ENCODE assay signal across 14 mouse cellular contexts in the genomic region with DNA sequence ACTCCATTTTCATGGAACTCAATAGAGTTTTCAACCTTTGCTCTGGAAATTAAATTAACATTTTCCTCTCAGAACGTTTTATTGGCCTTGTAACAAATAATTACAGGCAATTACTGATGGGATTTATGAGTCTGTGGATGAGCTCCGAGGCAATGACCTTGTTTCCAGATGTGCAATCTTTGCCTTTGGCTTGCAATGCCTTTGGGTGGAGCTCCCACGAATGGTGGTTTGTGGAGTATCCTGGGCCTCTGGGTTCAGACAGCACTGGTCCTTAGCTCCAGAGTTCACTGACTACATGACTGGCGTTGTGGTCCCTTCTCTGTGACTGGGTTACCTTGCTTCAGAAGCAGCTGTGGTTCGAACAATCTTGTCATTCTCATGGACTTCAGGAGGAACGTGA.
"Had no signal": no experiment of that assay in that cellular context is flagged by ENCODE, and none has a peak within 500 bp of the region (broad histone marks: within the 10 kb centered on the region; RNA-seq: fewer than 3 reads in every experiment).

No protein-coding gene starts in this region.

- ATAC-seq: midbrain, embryonic 13.5 days had no signal

- H3K27me3 ChIP-seq: limb, embryonic 15.5 days; midbrain, embryonic 13.5 days; neural tube, embryonic 12.5 days; stomach, embryonic 15.5 days had no signal

- H3K4me1 ChIP-seq: limb, embryonic 15.5 days; midbrain, embryonic 13.5 days; stomach, embryonic 15.5 days had no signal

- H3K27ac ChIP-seq: limb, embryonic 15.5 days; liver, embryonic 14.5 days; midbrain, embryonic 13.5 days; neural tube, embryonic 12.5 days; stomach, embryonic 15.5 days had no signal

- H3K9ac ChIP-seq: limb, embryonic 15.5 days; liver, embryonic 14.5 days; midbrain, embryonic 13.5 days; neural tube, embryonic 12.5 days; stomach, embryonic 15.5 days had no signal

- H3K36me3 ChIP-seq: limb, embryonic 15.5 days; midbrain, embryonic 13.5 days; neural tube, embryonic 12.5 days; stomach, embryonic 15.5 days had no signal

- H3K4me2 ChIP-seq: limb, embryonic 15.5 days; midbrain, embryonic 13.5 days; neural tube, embryonic 12.5 days; stomach, embryonic 15.5 days had no signal

- H3K4me3 ChIP-seq: limb, embryonic 15.5 days; midbrain, embryonic 13.5 days; myocyte; neural tube, embryonic 12.5 days; stomach, embryonic 15.5 days had no signal

- DNase-seq: kidney, postnatal 25 days; layer of hippocampus, adult 9-11 months; layer of hippocampus, postnatal 36 days; lung, adult 18-20 months; lung, postnatal 36 days; right cerebral cortex, postnatal 14 days; thymus, adult 2 months; thymus, postnatal 25 days had no signal

- H3K9me3 ChIP-seq: limb, embryonic 15.5 days; midbrain, embryonic 13.5 days; neural tube, embryonic 12.5 days; stomach, embryonic 15.5 days had no signal
